Mouse (Mus musculus) E14TG2a.4 (cell line): ENCODE data around the gene Aig1.

Experiments used
- CTCF ChIP-seq: conservative IDR thresholded peaks from 2 replicates; pipeline ENCODE4 v1.5.1; 2014; ENCODE audit warnings: low read length
- NANOG ChIP-seq: IDR thresholded peaks from 2 replicates; pipeline ENCODE4 v1.6.1; 2014; ENCODE audit warnings: borderline replicate concordance, low read length, mixed read lengths
- POU5F1 ChIP-seq: IDR thresholded peaks from 2 replicates; pipeline ENCODE4 v1.6.1; 2014; ENCODE audit warnings: low read length, borderline replicate concordance

DNA sequence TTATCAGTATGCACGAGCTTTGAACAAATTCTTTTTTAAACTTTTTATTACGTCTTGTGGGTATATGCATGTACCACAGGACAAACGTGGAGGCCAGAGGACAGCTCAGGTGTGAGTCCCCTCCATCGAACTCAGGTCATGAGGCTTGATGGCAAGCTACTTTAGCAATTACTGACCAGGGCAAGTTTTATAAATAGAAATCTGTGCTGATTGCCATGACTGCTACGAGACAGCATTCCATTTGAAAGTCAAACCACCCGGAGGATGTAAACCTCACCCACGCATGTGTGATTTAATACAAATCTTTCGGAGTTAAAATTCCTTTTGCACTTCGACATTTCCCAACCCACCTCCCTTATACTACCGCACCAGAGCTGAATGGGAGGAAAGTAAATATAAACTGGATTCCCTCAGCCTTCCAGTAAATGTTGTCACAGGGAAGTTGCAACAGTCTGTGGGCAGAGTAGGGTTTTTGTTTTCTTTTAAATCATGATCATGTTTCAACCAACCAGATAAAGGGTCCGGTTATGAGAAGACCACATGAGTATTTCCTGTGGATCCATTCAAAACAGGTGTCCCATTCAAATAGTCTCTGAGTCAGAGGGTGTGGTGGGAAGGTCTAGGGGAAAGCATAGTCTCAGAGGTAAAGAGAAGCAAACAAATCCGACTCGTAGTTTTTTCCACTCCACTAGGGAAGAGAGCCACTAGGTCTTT is 699 bp upstream of the Aig1 start:
- TF ChIP-seq CTCF, result no peak
- TF ChIP-seq NANOG, result no peak
- TF ChIP-seq POU5F1, result no peak
